Mouse (Mus musculus) thymus, adult 2 months (tissue): Measurements from ENCODE around the gene Borcs7. TPM values are rescaled to one million over a fixed set of nuclear protein-coding genes. Genes with fewer than 3 reads are reported as not detected.
A peak's percentile ranks its signal among the peaks of the same experiment; 100 is the strongest.

Experiments used
- DNase-seq: peaks from one replicate; pipeline ENCODE4 v3.0.0; 2021
- H3K27ac ChIP-seq: fragments of 200-500 bp; 2 replicates; pipeline ENCODE4 v1.5.1; 2012; ENCODE audit warnings: low read length, control low read depth; ENCODE audit not compliant: control insufficient read depth, insufficient read depth
- H3K27me3 ChIP-seq: fragments of 200-500 bp; 2 replicates; pipeline ENCODE4 v1.6.1; 2012; ENCODE audit warnings: mild to moderate bottlenecking, low read length, moderate library complexity, mixed read lengths; ENCODE audit not compliant: control insufficient read depth, insufficient read depth
- H3K36me3 ChIP-seq: fragments of 200-500 bp; 2 replicates; pipeline ENCODE4 v1.6.1; 2012; ENCODE audit warnings: mild to moderate bottlenecking, low read length, moderate library complexity; ENCODE audit not compliant: control insufficient read depth, insufficient read depth
- H3K4me1 ChIP-seq: fragments of 200-500 bp; replicated peaks from 2 replicates; pipeline ENCODE4 v1.6.1; 2012; ENCODE audit warnings: low read length; ENCODE audit not compliant: control insufficient read depth, insufficient read depth
- H3K4me3 ChIP-seq: fragments of 200-500 bp; 2 replicates; pipeline ENCODE4 v1.5.1; 2012; ENCODE audit warnings: mild to moderate bottlenecking, low read length, control low read depth, moderate library complexity; ENCODE audit not compliant: control insufficient read depth, insufficient read depth
- CTCF ChIP-seq: fragments of 200-500 bp; IDR thresholded peaks from 2 replicates; pipeline ENCODE4 v1.5.1; 2012; ENCODE audit warnings: mild to moderate bottlenecking, control low read depth, low read length, moderate library complexity, borderline replicate concordance; ENCODE audit not compliant: control insufficient read depth, poor library complexity, insufficient read depth; ENCODE audit errors: extremely low read depth
- POLR2A ChIP-seq: fragments of 200-500 bp; IDR thresholded peaks from 2 replicates; pipeline ENCODE4 v1.6.1; 2012; ENCODE audit warnings: mild to moderate bottlenecking, low read length, control low read depth, moderate library complexity; ENCODE audit not compliant: control insufficient read depth, poor library complexity, insufficient read depth; ENCODE audit errors: extremely low read depth
- WGBS: fragments of 180-500 bp; shearing (Covaris S2); methylation state at CpG from one replicate; pipeline ENCODE4 v1.1.7; 2018; 5-methylcytosine and 5-hydroxymethylcytosine counted together
- polyA plus RNA-seq: library from polyadenylated mRNA; depleted of rRNA; stranded (reverse); fragments of >200 nt; gene quantifications from 2 replicates; pipeline ENCODE4 v1.2.3, GENCODE M21; 2012

Gene Borcs7
- polyA plus RNA-seq, 1 experiment = 4.4 TPM

- H3K36me3 ChIP-seq = no peaks in the 10 kb centered on the region
- H3K27ac ChIP-seq = no peak within 1 kb of the TSS
- peaks cover 16% of the 10 kb centered on the region for H3K4me1 ChIP-seq
- peak; percentile 68 for DNase-seq
- peak within 1 kb of the TSS; percentile 60 for H3K4me3 ChIP-seq
- WGBS = 10% methylated on average over 31 of the region's 31 CpGs
- no peaks in the 10 kb centered on the region for H3K27me3 ChIP-seq
- TF ChIP-seq POLR2A = no peak
- TF ChIP-seq CTCF = no peak
These were observed 17.8 kb downstream of the Borcs7 start, which contains the start of gene As3mt for GRCm38 (mm10) chr19:46707296-46708151. Gene As3mt (plus strand): TSS chr19:46707458.

- peaks cover 14% of the 10 kb centered on the region for H3K4me1 ChIP-seq
- no peak overlapping the region for H3K4me3 ChIP-seq
- no peak for DNase-seq
- 96% methylated on average over 4 of the region's 4 CpGs for WGBS
- no peak overlapping the region for H3K27ac ChIP-seq
- no peaks in the 10 kb centered on the region for H3K27me3 ChIP-seq
- TF ChIP-seq CTCF (no peak), POLR2A (no peak)
- no peaks in the 10 kb centered on the region for H3K36me3 ChIP-seq
These were observed 20.9 kb downstream of the Borcs7 start for GRCm38 (mm10) chr19:46710614-46711013.

- no peak for DNase-seq
- Histone ChIP-seq H3K27ac (no peak overlapping the region), H3K27me3 (no peaks in the 10 kb centered on the region), H3K36me3 (no peaks in the 10 kb centered on the region), H3K4me3 (no peak overlapping the region), H3K4me1 (no peaks in the 10 kb centered on the region)
- TF ChIP-seq CTCF = no peak
- no peak for TF ChIP-seq POLR2A
- WGBS = 96% methylated on average over 8 of the region's 8 CpGs
These were observed 24.5 kb downstream of the Borcs7 start for GRCm38 (mm10) chr19:46714234-46714633.

GRCm38 (mm10) chr19:46715016-46715415 is 25.3 kb downstream of the Borcs7 start:
- TF ChIP-seq CTCF (no peak), POLR2A (no peak)
- H3K27me3 ChIP-seq = no peaks in the 10 kb centered on the region
- H3K36me3 ChIP-seq = no peaks in the 10 kb centered on the region
- no peak overlapping the region for H3K4me3 ChIP-seq
- no peaks in the 10 kb centered on the region for H3K4me1 ChIP-seq
- no peak for DNase-seq
- H3K27ac ChIP-seq = no peak overlapping the region
- 95% methylated on average over 8 of the region's 8 CpGs for WGBS

- WGBS = 91% methylated on average over 4 of the region's 4 CpGs
These were observed 28.4 kb downstream of the Borcs7 start for GRCm38 (mm10) chr19:46718150-46718549.

GRCm38 (mm10) chr19:46724411-46724810 is 34.7 kb downstream of the Borcs7 start:
- no peak for TF ChIP-seq CTCF
- TF ChIP-seq POLR2A = no peak
- H3K4me1 ChIP-seq = no peaks in the 10 kb centered on the region
- no peaks in the 10 kb centered on the region for H3K27me3 ChIP-seq
- no peak overlapping the region for H3K4me3 ChIP-seq
- DNase-seq = no peak
- WGBS = 93% methylated on average over 11 of the region's 11 CpGs
- no peaks in the 10 kb centered on the region; the same call in 1 of the 2 replicates for H3K36me3 ChIP-seq
- no peak overlapping the region for H3K27ac ChIP-seq

More at GRCm38 (mm10) chr19:46718150-46718549, 28.4 kb downstream of the Borcs7 start:
- DNase-seq = no peak
- H3K36me3 ChIP-seq = no peaks in the 10 kb centered on the region
- H3K4me1 ChIP-seq = no peaks in the 10 kb centered on the region
- H3K4me3 ChIP-seq = no peak overlapping the region
- H3K27me3 ChIP-seq = no peaks in the 10 kb centered on the region
- TF ChIP-seq CTCF (no peak), POLR2A (no peak)
- no peak overlapping the region for H3K27ac ChIP-seq
